In the genomic region with DNA sequence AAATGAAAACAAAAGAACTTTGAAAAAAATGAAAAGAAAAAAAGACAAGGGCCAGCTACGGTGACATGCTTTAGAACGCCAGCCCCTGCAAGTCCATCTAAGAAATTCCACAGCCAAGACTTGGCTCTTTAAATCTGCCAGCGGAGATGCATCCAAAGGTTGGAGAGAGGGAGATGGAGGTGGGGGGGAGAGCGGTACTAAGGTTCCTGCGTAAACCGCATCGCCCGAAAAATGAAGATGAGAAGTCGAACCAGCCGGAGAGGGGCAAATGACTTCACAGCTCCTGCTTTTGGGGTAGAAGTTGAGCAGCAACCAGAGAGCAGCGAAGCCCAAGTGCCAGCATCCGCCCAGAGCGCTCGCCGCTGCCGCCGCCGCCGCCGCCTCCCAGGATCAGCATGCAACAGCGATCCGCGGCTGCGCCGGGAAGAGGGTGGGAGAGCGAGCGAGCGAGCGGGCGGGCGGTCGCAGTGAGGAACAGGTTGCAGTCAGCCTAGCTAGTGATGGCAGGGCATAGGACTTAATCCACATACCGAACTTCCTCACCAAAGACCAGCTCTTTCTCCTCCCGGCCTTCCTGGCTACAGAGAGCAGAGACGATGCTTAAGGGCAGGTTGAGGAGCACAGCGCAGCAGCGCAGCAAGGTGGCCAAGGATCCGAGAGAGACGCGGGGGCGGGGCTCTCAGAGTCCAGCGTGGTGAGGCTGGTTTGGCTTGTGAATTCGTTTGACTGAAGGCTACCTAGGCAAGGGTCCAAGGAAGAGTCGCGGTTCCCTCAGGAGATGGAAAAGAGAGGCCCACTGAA, we compare ENCODE assay signal across 8 mouse cellular contexts.
DNase-seq lines count a peak whose midpoint lies in the region; ATAC-seq and TF ChIP-seq lines count a peak whose summit lies in the region.

No protein-coding gene starts in this region.

- H3K27ac ChIP-seq in layer of hippocampus, adult 2 months, result peak overlapping the region; percentile 84
- H3K27ac ChIP-seq in embryonic facial prominence, embryonic 14.5 days (replicated peaks; ENCODE audit: low read depth, low read length), result no peak overlapping the region
- no peak overlapping the region for H3K27ac ChIP-seq in intestine, embryonic 14.5 days (ENCODE audit: low read depth)
- H3K27ac ChIP-seq in liver, postnatal 0 days (ENCODE audit: low read depth), result no peak overlapping the region

- peak overlapping the region; percentile 61 for H3K4me3 ChIP-seq in layer of hippocampus, adult 2 months
- peak overlapping the region; percentile 40 for H3K4me3 ChIP-seq in embryonic facial prominence, embryonic 14.5 days (ENCODE audit: low read depth, low read length)
- peak overlapping the region; percentile 39 for H3K4me3 ChIP-seq in intestine, embryonic 14.5 days (ENCODE audit: low read depth, low read length)
- peak overlapping the region; percentile 10; the same call in 1 of the 2 replicates for H3K4me3 ChIP-seq in liver, postnatal 0 days (ENCODE audit: low read depth, low read length)

- peak overlapping the region; percentile 71 for H3K4me2 ChIP-seq in embryonic facial prominence, embryonic 14.5 days (ENCODE audit: low read depth, low read length)
- H3K4me2 ChIP-seq in intestine, embryonic 14.5 days (ENCODE audit: low read length), result peak overlapping the region; percentile 63
- H3K4me2 ChIP-seq in liver, postnatal 0 days (ENCODE audit: low read depth, low read length), result peak overlapping the region; percentile 44

- peak; percentile 66 for ATAC-seq in cerebellum, adult (ENCODE audit: insufficient number of reproducible peaks, low FRiP score, low TSS enrichment)
- peak; percentile 44 for ATAC-seq in embryonic facial prominence, embryonic 14.5 days (ENCODE audit: low read depth)
- peak; percentile 53 for ATAC-seq in intestine, embryonic 14.5 days (replicated peaks; ENCODE audit: low FRiP score, low TSS enrichment, low read depth)
- ATAC-seq in liver, postnatal 0 days, result no peak

- 2% methylated on average over 34 of the region's 45 CpGs for WGBS in embryonic facial prominence, embryonic 14.5 days
- 1% methylated on average over 45 of the region's 45 CpGs for WGBS in intestine, embryonic 14.5 days
- WGBS in liver, postnatal 0 days (ENCODE audit: insufficient replicate concordance), result 5% methylated on average over 44 of the region's 45 CpGs

- H3K27me3 ChIP-seq in embryonic facial prominence, embryonic 14.5 days (replicated peaks; ENCODE audit: control insufficient read depth, insufficient read depth, low read length), result peaks cover 73% of the 10 kb centered on the region
- H3K27me3 ChIP-seq in intestine, embryonic 14.5 days (replicated peaks; ENCODE audit: control insufficient read depth, insufficient read depth, low read length), result peaks cover 79% of the 10 kb centered on the region
- peaks cover 64% of the 10 kb centered on the region for H3K27me3 ChIP-seq in liver, postnatal 0 days (ENCODE audit: insufficient read depth, low read length)

- TF ChIP-seq EP300 in liver, postnatal 0 days (IDR thresholded peaks at IDR 0.05; ENCODE audit: low read depth), result no peak

- peak overlapping the region; percentile 48 for H3K9ac ChIP-seq in embryonic facial prominence, embryonic 14.5 days (ENCODE audit: low read depth, low read length)
- H3K9ac ChIP-seq in intestine, embryonic 14.5 days (ENCODE audit: low read length), result peak overlapping the region; percentile 7; the same call in 1 of the 2 replicates
- no peak overlapping the region for H3K9ac ChIP-seq in liver, postnatal 0 days (replicated peaks)

- peaks cover 11% of the 10 kb centered on the region; the same call in 1 of the 2 replicates for H3K4me1 ChIP-seq in embryonic facial prominence, embryonic 14.5 days (ENCODE audit: control insufficient read depth, insufficient read depth, low read length)
- H3K4me1 ChIP-seq in intestine, embryonic 14.5 days (replicated peaks; ENCODE audit: control insufficient read depth, insufficient read depth, low read length), result no peaks in the 10 kb centered on the region
- no peaks in the 10 kb centered on the region for H3K4me1 ChIP-seq in liver, postnatal 0 days (ENCODE audit: insufficient read depth)

- H3K9me3 ChIP-seq in embryonic facial prominence, embryonic 14.5 days (ENCODE audit: control insufficient read depth, low read length), result no peaks in the 10 kb centered on the region
- H3K9me3 ChIP-seq in intestine, embryonic 14.5 days (ENCODE audit: control insufficient read depth, low read length), result no peaks in the 10 kb centered on the region
- H3K9me3 ChIP-seq in liver, postnatal 0 days (ENCODE audit: low read length), result no peaks in the 10 kb centered on the region

- DNase-seq in layer of hippocampus, adult 2 months (ENCODE audit: low spot score in 2 of 2), result peak in 1 of 2 experiments; percentile 65
- DNase-seq in layer of hippocampus, adult 9-11 months, result no peak
- DNase-seq in embryonic facial prominence, embryonic 14.5 days (ENCODE audit: low spot score), result peak; percentile 48
- peak; percentile 77 for DNase-seq in intestine, embryonic 14.5 days (ENCODE audit: low spot score)
- DNase-seq in liver, postnatal 0 days, result peak; percentile 15
- DNase-seq in right cerebral cortex, postnatal 25 days, result peak; percentile 79
- no peak for DNase-seq in ovary, adult 18-20 months (ENCODE audit: low spot score)

- no peaks in the 10 kb centered on the region for H3K36me3 ChIP-seq in embryonic facial prominence, embryonic 14.5 days (ENCODE audit: control insufficient read depth, insufficient read depth, low read length)
- H3K36me3 ChIP-seq in intestine, embryonic 14.5 days (ENCODE audit: control insufficient read depth, insufficient read depth, low read length), result no peaks in the 10 kb centered on the region
- H3K36me3 ChIP-seq in liver, postnatal 0 days (replicated peaks; ENCODE audit: insufficient read depth, low read length), result no peaks in the 10 kb centered on the region

- no peak for TF ChIP-seq CTCF in layer of hippocampus, adult 2 months (conservative IDR thresholded peaks at IDR 0.05)
- TF ChIP-seq CTCF in liver, postnatal 0 days (IDR thresholded peaks at IDR 0.05; ENCODE audit: low read depth), result no peak

Comparison
In these comparisons a context has a peak if more than half of its experiments do, and no peak if none do; other contexts are left out.
1. DNase-seq: peak in embryonic facial prominence, embryonic 14.5 days (single experiment), intestine, embryonic 14.5 days (single experiment), liver, postnatal 0 days (single experiment) and right cerebral cortex, postnatal 25 days (single experiment); none in layer of hippocampus, adult 9-11 months (single experiment) and ovary, adult 18-20 months (single experiment).
2. H3K4me3 ChIP-seq: peak in every context shown above with its lines; median percentile 61 in layer of hippocampus, adult 2 months; 40 in embryonic facial prominence, embryonic 14.5 days; 39 in intestine, embryonic 14.5 days; 10 in liver, postnatal 0 days.
3. Peak in every context shown above with its lines, with median percentiles within 50 percentile points of each other: H3K4me2 ChIP-seq.